Mouse (Mus musculus) forelimb bud, embryonic 11.5 days (tissue): ENCODE measurements around the gene Mapt.

ENCODE experiments used
- DNase-seq: peaks from one replicate; pipeline ENCODE4 v3.0.0-alpha.2; 2012; ENCODE audit warnings: low read depth, low spot score

Mapt gene

DNA sequence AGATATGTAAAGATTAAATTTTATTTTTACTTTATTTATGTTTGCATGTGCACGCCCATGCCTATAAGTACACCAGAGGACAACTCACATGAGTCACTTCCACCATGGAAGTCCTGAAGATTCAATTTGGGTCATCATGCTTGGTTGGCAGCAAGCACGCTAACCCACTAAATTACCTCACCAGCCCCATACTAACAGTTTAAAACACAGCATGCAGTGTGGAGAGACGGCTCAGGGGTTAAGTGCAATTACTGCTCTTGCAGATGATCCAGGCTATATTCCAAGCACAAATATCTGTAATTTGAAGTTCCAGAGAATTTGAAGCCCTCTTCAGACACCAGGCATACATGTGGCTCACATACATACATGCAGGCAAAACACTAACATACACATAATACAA, 145.1 kb downstream of the Mapt start:
- no peak for DNase-seq

DNA sequence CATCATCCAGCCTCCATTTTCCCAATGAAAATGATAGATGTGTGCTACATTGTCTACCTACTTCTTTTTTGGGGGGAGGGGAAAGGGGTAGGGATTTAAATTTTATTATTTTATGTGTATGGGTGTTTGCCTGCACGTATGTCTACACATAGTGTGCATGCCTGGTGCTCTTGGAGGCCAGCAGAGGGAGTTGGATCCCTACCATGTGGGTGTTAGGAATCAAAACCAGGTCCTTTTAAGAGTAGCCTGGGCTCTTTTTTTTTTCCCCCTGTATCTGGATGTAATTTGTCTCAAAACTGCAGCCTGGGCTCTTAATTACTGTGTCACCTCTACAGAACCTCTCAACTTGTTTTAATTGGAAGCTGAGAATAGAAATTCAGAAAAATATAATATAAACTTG, 148.4 kb downstream of the Mapt start:
- peak; percentile 2 for DNase-seq
